Mouse (Mus musculus) midbrain, embryonic 13.5 days (tissue): ENCODE measurements around the gene Tcerg1l. TPM values are rescaled to one million over a fixed set of nuclear protein-coding genes. Genes with fewer than 3 reads are reported as not detected.

Source experiments
- ATAC-seq: fragments of 200-750 bp; cut with Nextera tagmentation; 2 replicates; pipeline ENCODE4 v1.8.0; 2017; ENCODE audit warnings: mild to moderate bottlenecking, moderate TSS enrichment, moderate library complexity
- H3K27ac ChIP-seq: fragments of 300-500 bp; sonication (generic); 2 replicates; pipeline ENCODE4 v1.5.1; 2015; ENCODE audit warnings: inconsistent platforms, mild to moderate bottlenecking, moderate library complexity
- H3K27me3 ChIP-seq: fragments of 300-500 bp; sonication (generic); 2 replicates; pipeline ENCODE4 v1.6.1; 2015; ENCODE audit warnings: mild to moderate bottlenecking, inconsistent platforms
- H3K36me3 ChIP-seq: fragments of 300-500 bp; sonication (generic); 2 replicates; pipeline ENCODE4 v1.6.1; 2015; ENCODE audit warnings: mild to moderate bottlenecking, inconsistent platforms
- H3K4me1 ChIP-seq: fragments of 300-500 bp; sonication (generic); replicated peaks from 2 replicates; pipeline ENCODE4 v1.6.1; 2015; ENCODE audit warnings: inconsistent platforms
- H3K4me2 ChIP-seq: fragments of 300-500 bp; sonication (generic); replicated peaks from 2 replicates; pipeline ENCODE4 v1.6.1; 2015; ENCODE audit warnings: moderate library complexity, mild to moderate bottlenecking, inconsistent platforms
- H3K4me3 ChIP-seq: fragments of 300-500 bp; sonication (generic); replicated peaks from 2 replicates; pipeline ENCODE4 v1.5.1; 2015; ENCODE audit warnings: mild to moderate bottlenecking, inconsistent platforms
- H3K9ac ChIP-seq: fragments of 300-500 bp; sonication (generic); replicated peaks from 2 replicates; pipeline ENCODE4 v1.6.1; 2015; ENCODE audit warnings: mild to moderate bottlenecking, inconsistent platforms
- H3K9me3 ChIP-seq: fragments of 300-500 bp; sonication (generic); 2 replicates; pipeline ENCODE4 v1.6.1; 2016; ENCODE audit warnings: mild to moderate bottlenecking, inconsistent platforms
- WGBS: fragments of 180-500 bp; shearing (Covaris S2); methylation state at CpG from one replicate; pipeline ENCODE4 v1.1.7; 2015; 5-methylcytosine and 5-hydroxymethylcytosine counted together
- polyA plus RNA-seq: library from polyadenylated mRNA; unstranded; fragments of >200 nt; fragmentation: Nextera tagmentation; extraction: Ambion mirVana; gene quantifications from 2 replicates; pipeline ENCODE4 v1.2.1, GENCODE M21; 2015

Tcerg1l gene
- polyA plus RNA-seq, 1 experiment from 2014 or later = 11.4 TPM

GRCm38 (mm10) chr7:138267976-138268646 lies 129.4 kb downstream of the Tcerg1l start:
- Histone ChIP-seq H3K4me3 (no peak overlapping the region), H3K36me3 (no peaks in the 10 kb centered on the region), H3K27ac (no peak overlapping the region), H3K4me1 (peaks cover 14% of the 10 kb centered on the region), H3K9ac (no peak overlapping the region), H3K9me3 (no peaks in the 10 kb centered on the region), H3K27me3 (no peaks in the 10 kb centered on the region), H3K4me2 (no peak overlapping the region)
- 34% methylated on average over 5 of the region's 5 CpGs for WGBS
- ATAC-seq = no peak

- no peak overlapping the region for H3K4me2 ChIP-seq
- no peak overlapping the region for H3K27ac ChIP-seq
- H3K9me3 ChIP-seq = no peaks in the 10 kb centered on the region; the same call in 1 of the 2 replicates
- no peak for ATAC-seq
- 82% methylated on average over 5 of the region's 5 CpGs for WGBS
- H3K36me3 ChIP-seq = no peaks in the 10 kb centered on the region
- H3K27me3 ChIP-seq = no peaks in the 10 kb centered on the region
- no peak overlapping the region for H3K4me3 ChIP-seq
- no peaks in the 10 kb centered on the region for H3K4me1 ChIP-seq
- H3K9ac ChIP-seq = no peak overlapping the region
Measured at GRCm38 (mm10) chr7:138248612-138249011, 148.9 kb downstream of the Tcerg1l start.

GRCm38 (mm10) chr7:138248176-138248575 lies 149.4 kb downstream of the Tcerg1l start:
- Histone ChIP-seq H3K27ac (no peak overlapping the region), H3K4me3 (no peak overlapping the region), H3K27me3 (no peaks in the 10 kb centered on the region), H3K9me3 (no peaks in the 10 kb centered on the region; the same call in 1 of the 2 replicates), H3K4me2 (no peak overlapping the region), H3K4me1 (no peaks in the 10 kb centered on the region), H3K9ac (no peak overlapping the region), H3K36me3 (no peaks in the 10 kb centered on the region)
- WGBS = 71% methylated on average over 3 of the region's 3 CpGs
- no peak for ATAC-seq

- H3K27me3 ChIP-seq = no peaks in the 10 kb centered on the region
- H3K9me3 ChIP-seq = no peaks in the 10 kb centered on the region; the same call in 1 of the 2 replicates
- H3K36me3 ChIP-seq = no peaks in the 10 kb centered on the region
- no peak overlapping the region for H3K4me2 ChIP-seq
- no peaks in the 10 kb centered on the region for H3K4me1 ChIP-seq
- H3K27ac ChIP-seq = no peak overlapping the region
- ATAC-seq = no peak
- H3K4me3 ChIP-seq = no peak overlapping the region
- WGBS = 59% methylated on average over 2 of the region's 2 CpGs
- H3K9ac ChIP-seq = no peak overlapping the region
Measured at GRCm38 (mm10) chr7:138246684-138247083, 150.8 kb downstream of the Tcerg1l start.

GRCm38 (mm10) chr7:138242229-138242628 lies 155.3 kb downstream of the Tcerg1l start:
- no peaks in the 10 kb centered on the region for H3K36me3 ChIP-seq
- WGBS = 95% methylated on average over 5 of the region's 5 CpGs
- no peaks in the 10 kb centered on the region for H3K4me1 ChIP-seq
- H3K4me3 ChIP-seq = no peak overlapping the region
- no peaks in the 10 kb centered on the region for H3K27me3 ChIP-seq
- H3K4me2 ChIP-seq = no peak overlapping the region
- ATAC-seq = no peak
- no peak overlapping the region for H3K27ac ChIP-seq
- H3K9me3 ChIP-seq = no peaks in the 10 kb centered on the region
- no peak overlapping the region for H3K9ac ChIP-seq

- H3K36me3 ChIP-seq = no peaks in the 10 kb centered on the region
- H3K4me2 ChIP-seq = no peak overlapping the region
- no peaks in the 10 kb centered on the region for H3K27me3 ChIP-seq
- no peak for ATAC-seq
- no peak overlapping the region for H3K9ac ChIP-seq
- H3K27ac ChIP-seq = no peak overlapping the region
- WGBS = 87% methylated on average over 5 of the region's 5 CpGs
- no peaks in the 10 kb centered on the region for H3K4me1 ChIP-seq
- H3K4me3 ChIP-seq = no peak overlapping the region
- no peaks in the 10 kb centered on the region for H3K9me3 ChIP-seq
Measured at GRCm38 (mm10) chr7:138237708-138238225, 159.8 kb downstream of the Tcerg1l start.

GRCm38 (mm10) chr7:138224252-138224651 lies 173.3 kb downstream of the Tcerg1l start:
- Histone ChIP-seq H3K4me2 (no peak overlapping the region), H3K9ac (no peak overlapping the region), H3K4me3 (no peak overlapping the region), H3K36me3 (no peaks in the 10 kb centered on the region), H3K4me1 (peaks cover 3% of the 10 kb centered on the region; the same call in 1 of the 2 replicates), H3K27me3 (no peaks in the 10 kb centered on the region), H3K9me3 (no peaks in the 10 kb centered on the region), H3K27ac (no peak overlapping the region)
- 85% methylated on average over 3 of the region's 3 CpGs for WGBS
- ATAC-seq = no peak

- H3K9ac ChIP-seq = no peak overlapping the region
Measured at GRCm38 (mm10) chr7:138222951-138223350, 174.6 kb downstream of the Tcerg1l start.

GRCm38 (mm10) chr7:138217556-138218098 lies 179.9 kb downstream of the Tcerg1l start:
- Histone ChIP-seq H3K9me3 (no peaks in the 10 kb centered on the region), H3K4me2 (no peak overlapping the region), H3K36me3 (no peaks in the 10 kb centered on the region), H3K27ac (no peak overlapping the region), H3K4me1 (peaks cover 12% of the 10 kb centered on the region), H3K27me3 (no peaks in the 10 kb centered on the region), H3K9ac (no peak overlapping the region), H3K4me3 (no peak overlapping the region)
- no peak for ATAC-seq
- 78% methylated on average over 6 of the region's 6 CpGs for WGBS

More at GRCm38 (mm10) chr7:138222951-138223350, 174.6 kb downstream of the Tcerg1l start:
- 82% methylated on average over 4 of the region's 4 CpGs for WGBS
- no peak for ATAC-seq
- no peak overlapping the region for H3K27ac ChIP-seq
- H3K4me1 ChIP-seq = no peaks in the 10 kb centered on the region; the same call in 1 of the 2 replicates
- no peak overlapping the region for H3K4me2 ChIP-seq
- no peak overlapping the region for H3K4me3 ChIP-seq
- H3K36me3 ChIP-seq = no peaks in the 10 kb centered on the region
- H3K27me3 ChIP-seq = no peaks in the 10 kb centered on the region
- H3K9me3 ChIP-seq = no peaks in the 10 kb centered on the region

- H3K36me3 ChIP-seq = no peaks in the 10 kb centered on the region
- H3K9ac ChIP-seq = no peak overlapping the region
- no peak overlapping the region for H3K4me2 ChIP-seq
- 51% methylated on average over 15 of the region's 15 CpGs for WGBS
- no peak overlapping the region for H3K4me3 ChIP-seq
- H3K27ac ChIP-seq = peak overlapping the region; percentile 6; the same call in 1 of the 2 replicates
- peaks cover 20% of the 10 kb centered on the region for H3K4me1 ChIP-seq
- H3K27me3 ChIP-seq = no peaks in the 10 kb centered on the region
- ATAC-seq = no peak
- no peaks in the 10 kb centered on the region for H3K9me3 ChIP-seq
Measured at GRCm38 (mm10) chr7:138215177-138215830, 182.2 kb downstream of the Tcerg1l start.

- Histone ChIP-seq H3K4me2 (no peak overlapping the region), H3K36me3 (no peaks in the 10 kb centered on the region), H3K9ac (no peak overlapping the region), H3K4me3 (no peak overlapping the region), H3K27me3 (no peaks in the 10 kb centered on the region), H3K9me3 (no peaks in the 10 kb centered on the region), H3K4me1 (peaks cover 25% of the 10 kb centered on the region), H3K27ac (no peak overlapping the region)
- no peak for ATAC-seq
- WGBS = 76% methylated on average over 9 of the region's 9 CpGs
Measured at GRCm38 (mm10) chr7:138214710-138215109, 182.8 kb downstream of the Tcerg1l start.

GRCm38 (mm10) chr7:138209769-138210168 lies 187.8 kb downstream of the Tcerg1l start:
- H3K4me3 ChIP-seq = no peak overlapping the region
- H3K4me2 ChIP-seq = no peak overlapping the region
- no peaks in the 10 kb centered on the region for H3K9me3 ChIP-seq
- no peak for ATAC-seq
- 82% methylated on average over 5 of the region's 5 CpGs for WGBS
- H3K36me3 ChIP-seq = no peaks in the 10 kb centered on the region
- no peaks in the 10 kb centered on the region for H3K27me3 ChIP-seq
- H3K9ac ChIP-seq = no peak overlapping the region
- no peak overlapping the region for H3K27ac ChIP-seq
- H3K4me1 ChIP-seq = 0 out of 2 replicates have a peak, but pooled peaks cover 18% of the 10 kb centered on the region
